Mouse (Mus musculus): Measurements from ENCODE around the gene Prkd1. TPM values are rescaled to one million over a fixed set of nuclear protein-coding genes. Genes with fewer than 3 reads are reported as not detected.
A peak's percentile ranks its signal among the peaks of the same experiment; 100 is the strongest.

Gene Prkd1
- polyA plus RNA-seq, 1 experiment from 2014 or later, result 8.7 TPM

DNA sequence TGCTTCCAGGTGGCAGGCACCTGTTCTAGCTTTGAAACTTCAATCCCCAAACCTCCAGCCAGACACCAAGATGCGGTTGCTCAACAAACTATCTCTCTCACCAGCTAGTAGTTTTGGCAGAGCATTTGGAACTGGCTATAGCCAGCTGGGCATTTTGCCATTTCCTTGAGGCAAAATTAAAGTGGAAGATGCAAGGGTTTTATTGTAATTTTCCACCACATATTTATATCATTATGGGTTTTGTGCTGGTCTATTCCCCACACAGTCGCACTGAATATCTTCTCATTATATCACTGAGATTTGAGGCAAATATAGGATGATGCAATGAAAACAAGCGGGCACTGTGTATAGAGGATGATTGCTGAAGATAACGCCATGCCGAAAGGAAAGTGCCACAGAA is 102.5 kb downstream of the Prkd1 start:
- peaks cover 19% of the 10 kb centered on the region for H3K4me1 ChIP-seq
- no peak overlapping the region for H3K9ac ChIP-seq
- 85% methylated on average over 5 of the region's 5 CpGs for WGBS
- H3K27me3 ChIP-seq, result 0 out of 2 replicates have a peak, but pooled peaks cover 6% of the 10 kb centered on the region
- no peak overlapping the region for H3K4me2 ChIP-seq
- no peak for ATAC-seq (ENCODE audit: low FRiP score)
- no peaks in the 10 kb centered on the region for H3K9me3 ChIP-seq
- H3K27ac ChIP-seq, result no peak overlapping the region
- H3K36me3 ChIP-seq (replicated peaks), result no peaks in the 10 kb centered on the region
- H3K4me3 ChIP-seq (replicated peaks), result no peak overlapping the region

DNA sequence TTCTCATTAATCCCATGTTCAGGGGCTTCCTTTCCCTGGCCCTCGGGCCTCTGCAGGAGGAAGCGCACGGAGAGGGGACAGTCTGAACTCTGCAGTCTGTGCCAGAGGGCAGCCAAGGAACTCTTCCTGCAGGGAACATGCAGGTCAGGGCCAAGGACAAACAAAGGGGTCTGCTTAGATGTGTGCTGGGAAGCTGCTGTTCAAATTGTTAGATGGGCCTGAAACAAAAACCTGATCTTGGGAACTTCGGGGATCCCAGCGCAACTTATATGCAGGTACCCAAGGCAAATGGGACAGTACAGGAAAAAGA is 103.3 kb downstream of the Prkd1 start:
- H3K27me3 ChIP-seq, result 0 out of 2 replicates have a peak, but pooled peaks cover 6% of the 10 kb centered on the region
- 23% methylated on average over 5 of the region's 5 CpGs for WGBS
- H3K9ac ChIP-seq, result no peak overlapping the region
- no peak overlapping the region for H3K4me3 ChIP-seq (replicated peaks)
- H3K27ac ChIP-seq, result no peak overlapping the region
- H3K36me3 ChIP-seq (replicated peaks), result no peaks in the 10 kb centered on the region
- peaks cover 19% of the 10 kb centered on the region for H3K4me1 ChIP-seq
- no peaks in the 10 kb centered on the region for H3K9me3 ChIP-seq
- H3K4me2 ChIP-seq, result no peak overlapping the region
- ATAC-seq (ENCODE audit: low FRiP score), result no peak

DNA sequence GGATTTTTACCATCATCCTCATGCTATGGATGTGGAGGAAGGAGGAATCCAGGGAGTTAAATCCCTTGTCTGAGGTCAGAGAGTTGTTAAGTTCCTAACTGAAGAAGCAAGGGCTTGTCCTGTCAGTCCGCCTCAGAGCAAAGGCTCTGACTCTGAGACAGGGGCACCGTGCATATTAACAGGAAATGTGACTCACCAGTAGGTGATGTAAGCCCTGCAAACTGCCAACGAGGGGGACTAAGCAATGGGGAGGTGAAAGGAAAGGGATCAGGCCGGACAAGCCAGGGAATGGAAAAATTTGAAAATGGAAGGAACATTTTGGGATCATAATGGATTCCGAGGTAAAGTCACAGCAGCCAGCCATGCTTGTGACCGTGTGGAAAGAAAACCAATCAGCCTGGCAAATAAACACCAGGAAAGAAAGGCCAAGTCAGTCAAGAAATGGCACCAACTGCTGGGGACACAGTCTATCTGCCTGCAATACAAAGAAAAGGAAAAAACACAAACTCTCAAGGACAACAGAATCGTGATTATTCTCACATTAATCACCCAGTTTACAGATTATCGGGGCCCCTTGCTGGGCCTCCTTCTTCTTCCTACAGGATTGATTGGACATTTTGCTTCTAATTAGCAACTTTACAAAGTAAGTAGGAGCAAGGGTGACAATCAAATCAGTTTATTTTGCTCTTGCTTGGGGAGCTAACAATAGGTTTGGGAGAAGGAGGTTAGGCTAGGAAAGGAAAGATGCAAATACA is 103.9 kb downstream of the Prkd1 start:
- no peak overlapping the region for H3K27ac ChIP-seq
- ATAC-seq (ENCODE audit: low FRiP score), result peak; percentile 57

DNA sequence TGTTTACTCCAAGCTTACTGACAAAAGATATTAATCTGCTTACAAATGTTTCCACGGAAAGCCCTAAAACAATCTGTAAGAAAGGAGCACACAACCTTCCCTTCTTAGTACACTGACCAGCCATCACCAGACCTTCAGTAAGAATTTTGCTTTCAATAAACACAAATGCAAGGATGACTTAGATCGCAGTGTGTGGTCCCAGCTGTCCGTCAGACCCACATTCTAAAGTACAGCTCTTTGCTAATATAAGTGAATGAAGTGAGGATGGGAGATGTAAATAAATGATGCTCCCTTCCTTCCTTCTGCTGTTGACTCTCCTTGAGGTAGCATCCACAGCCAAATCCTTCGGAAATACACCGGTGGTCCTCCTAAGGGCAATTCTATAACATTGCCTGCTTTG is 108.1 kb downstream of the Prkd1 start:
- Histone ChIP-seq H3K4me2 (no peak overlapping the region), H3K27ac (no peak overlapping the region), H3K4me1 (peaks cover 17% of the 10 kb centered on the region), H3K27me3 (no peaks in the 10 kb centered on the region), H3K9ac (no peak overlapping the region), H3K9me3 (no peaks in the 10 kb centered on the region), H3K36me3 (replicated peaks) (no peaks in the 10 kb centered on the region), H3K4me3 (replicated peaks) (no peak overlapping the region)
- no peak for ATAC-seq (ENCODE audit: low FRiP score)
- WGBS, result 87% methylated on average over 5 of the region's 5 CpGs

More for the DNA sequence above, 103.9 kb downstream of the Prkd1 start:
- 17% methylated on average over 8 of the region's 8 CpGs for WGBS
- H3K4me2 ChIP-seq, result no peak overlapping the region
- H3K9me3 ChIP-seq, result no peaks in the 10 kb centered on the region
- no peaks in the 10 kb centered on the region for H3K36me3 ChIP-seq (replicated peaks)
- no peak overlapping the region for H3K9ac ChIP-seq
- H3K4me3 ChIP-seq (replicated peaks), result no peak overlapping the region
- H3K4me1 ChIP-seq, result peaks cover 19% of the 10 kb centered on the region
- H3K27me3 ChIP-seq, result 0 out of 2 replicates have a peak, but pooled peaks cover 6% of the 10 kb centered on the region

GRCm38 (mm10) chr12:50538296-50538965 is 110.5 kb downstream of the Prkd1 start:
- H3K36me3 ChIP-seq (replicated peaks), result no peaks in the 10 kb centered on the region
- H3K4me1 ChIP-seq, result no peaks in the 10 kb centered on the region
- ATAC-seq (ENCODE audit: low FRiP score), result no peak
- no peak overlapping the region for H3K4me2 ChIP-seq
- H3K27ac ChIP-seq, result no peak overlapping the region
- H3K27me3 ChIP-seq, result no peaks in the 10 kb centered on the region
- H3K4me3 ChIP-seq (replicated peaks), result no peak overlapping the region
- WGBS, result 72% methylated on average over 3 of the region's 3 CpGs
- H3K9ac ChIP-seq, result no peak overlapping the region
- no peaks in the 10 kb centered on the region for H3K9me3 ChIP-seq

- 84% methylated on average over 2 of the region's 2 CpGs for WGBS
- ATAC-seq (ENCODE audit: low FRiP score), result no peak
- Histone ChIP-seq H3K4me3 (replicated peaks) (no peak overlapping the region), H3K4me2 (no peak overlapping the region), H3K9ac (no peak overlapping the region), H3K4me1 (no peaks in the 10 kb centered on the region), H3K9me3 (no peaks in the 10 kb centered on the region), H3K36me3 (replicated peaks) (no peaks in the 10 kb centered on the region), H3K27me3 (no peaks in the 10 kb centered on the region), H3K27ac (no peak overlapping the region)
These were observed 111.1 kb downstream of the Prkd1 start for GRCm38 (mm10) chr12:50537761-50538160.

GRCm38 (mm10) chr12:50537006-50537405 is 111.9 kb downstream of the Prkd1 start:
- 12% methylated on average over 1 of the region's 1 CpGs for WGBS
- no peak for ATAC-seq (ENCODE audit: low FRiP score)
- Histone ChIP-seq H3K4me1 (no peaks in the 10 kb centered on the region), H3K9ac (no peak overlapping the region), H3K36me3 (replicated peaks) (no peaks in the 10 kb centered on the region), H3K27ac (no peak overlapping the region), H3K27me3 (no peaks in the 10 kb centered on the region), H3K4me3 (replicated peaks) (no peak overlapping the region), H3K9me3 (no peaks in the 10 kb centered on the region), H3K4me2 (no peak overlapping the region)

- Histone ChIP-seq H3K27me3 (no peaks in the 10 kb centered on the region), H3K9ac (no peak overlapping the region), H3K27ac (no peak overlapping the region), H3K4me1 (no peaks in the 10 kb centered on the region), H3K9me3 (no peaks in the 10 kb centered on the region), H3K36me3 (replicated peaks) (no peaks in the 10 kb centered on the region), H3K4me3 (replicated peaks) (no peak overlapping the region), H3K4me2 (no peak overlapping the region)
- WGBS, result 84% methylated on average over 1 of the region's 1 CpGs
- ATAC-seq (ENCODE audit: low FRiP score), result no peak
These were observed 120.3 kb downstream of the Prkd1 start for GRCm38 (mm10) chr12:50528633-50529032.

GRCm38 (mm10) chr12:50524061-50524460 is 124.8 kb downstream of the Prkd1 start:
- Histone ChIP-seq H3K36me3 (replicated peaks) (no peaks in the 10 kb centered on the region), H3K4me1 (no peaks in the 10 kb centered on the region), H3K4me2 (no peak overlapping the region), H3K4me3 (replicated peaks) (no peak overlapping the region), H3K9me3 (no peaks in the 10 kb centered on the region), H3K9ac (no peak overlapping the region), H3K27me3 (no peaks in the 10 kb centered on the region), H3K27ac (no peak overlapping the region)
- WGBS, result 76% methylated on average over 2 of the region's 2 CpGs
- ATAC-seq (ENCODE audit: low FRiP score), result no peak

DNA sequence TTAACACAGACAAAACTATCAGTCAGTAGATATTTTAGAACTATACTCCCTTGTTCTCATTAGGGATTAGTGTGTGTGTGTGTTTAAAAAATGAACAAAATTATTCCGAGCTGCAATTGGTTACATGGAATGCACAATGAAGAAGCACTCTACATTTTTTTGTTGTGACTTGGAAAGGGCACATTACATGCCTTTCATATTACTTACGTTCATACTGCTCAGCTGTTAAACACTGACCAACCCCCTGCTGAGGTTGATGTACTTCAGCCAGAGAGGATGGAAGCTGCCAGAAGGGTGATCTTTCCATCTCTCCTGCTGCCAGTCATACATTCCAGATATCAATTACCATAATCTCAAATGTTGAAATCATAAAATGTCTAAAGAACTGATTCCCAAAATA is 134.4 kb downstream of the Prkd1 start:
- Histone ChIP-seq H3K4me3 (replicated peaks) (no peak overlapping the region), H3K27me3 (no peaks in the 10 kb centered on the region), H3K27ac (no peak overlapping the region), H3K9me3 (no peaks in the 10 kb centered on the region), H3K4me1 (no peaks in the 10 kb centered on the region), H3K36me3 (replicated peaks) (no peaks in the 10 kb centered on the region), H3K9ac (no peak overlapping the region), H3K4me2 (no peak overlapping the region)
- 88% methylated on average over 2 of the region's 2 CpGs for WGBS
- ATAC-seq (ENCODE audit: low FRiP score), result no peak

DNA sequence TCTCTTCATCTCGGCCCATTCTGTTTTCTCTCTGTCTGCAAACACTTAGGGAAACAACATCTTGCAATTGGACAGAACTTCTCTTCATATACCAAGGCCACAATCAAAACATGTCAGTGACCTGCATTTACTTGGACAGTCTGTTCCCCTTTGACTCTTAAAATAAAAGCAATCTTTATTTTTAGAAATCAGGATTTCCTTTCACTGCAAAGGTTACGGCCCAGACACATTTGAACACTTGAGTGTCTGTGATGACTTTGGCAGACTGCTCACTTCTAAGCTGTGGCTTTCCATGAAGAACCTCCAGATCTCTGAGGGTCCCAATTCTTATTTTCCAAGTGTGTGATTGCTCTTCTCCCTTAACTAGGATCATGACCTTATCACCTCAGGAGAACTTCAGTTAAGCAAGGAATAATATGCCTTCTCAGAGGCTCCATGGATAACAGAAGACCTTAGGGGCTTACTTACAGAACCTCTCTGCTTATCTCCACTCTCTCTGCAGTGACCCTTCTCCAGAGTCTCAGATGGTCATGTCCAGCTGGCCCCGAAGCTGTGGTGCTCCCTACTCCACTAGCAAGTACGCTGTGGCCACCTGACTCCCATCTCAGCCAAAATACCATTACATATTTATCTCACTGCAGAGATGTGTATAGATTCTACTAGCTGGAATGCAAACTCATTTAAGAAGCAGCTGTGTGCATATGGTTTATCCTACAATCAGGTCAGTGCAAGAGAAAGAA is 137.2 kb downstream of the Prkd1 start:
- H3K27me3 ChIP-seq, result no peaks in the 10 kb centered on the region
- no peak overlapping the region for H3K4me3 ChIP-seq (replicated peaks)
- H3K27ac ChIP-seq, result no peak overlapping the region
- H3K36me3 ChIP-seq (replicated peaks), result no peaks in the 10 kb centered on the region
- no peak for ATAC-seq (ENCODE audit: low FRiP score)
- no peaks in the 10 kb centered on the region for H3K4me1 ChIP-seq
- no peak overlapping the region for H3K9ac ChIP-seq
- H3K9me3 ChIP-seq, result no peaks in the 10 kb centered on the region
- 90% methylated on average over 4 of the region's 4 CpGs for WGBS
- H3K4me2 ChIP-seq, result no peak overlapping the region

GRCm38 (mm10) chr12:50508762-50509161 is 140.1 kb downstream of the Prkd1 start:
- no peaks in the 10 kb centered on the region for H3K9me3 ChIP-seq
- H3K36me3 ChIP-seq (replicated peaks), result no peaks in the 10 kb centered on the region
- H3K4me3 ChIP-seq (replicated peaks), result no peak overlapping the region
- no peak overlapping the region for H3K9ac ChIP-seq
- no peak for ATAC-seq (ENCODE audit: low FRiP score)
- WGBS, result 73% methylated on average over 2 of the region's 2 CpGs
- no peaks in the 10 kb centered on the region for H3K27me3 ChIP-seq
- no peaks in the 10 kb centered on the region for H3K4me1 ChIP-seq
- no peak overlapping the region for H3K27ac ChIP-seq
- H3K4me2 ChIP-seq, result no peak overlapping the region

All from forebrain, embryonic 12.5 days (tissue).